Mouse (Mus musculus) hindbrain, embryonic 12.5 days (tissue): ENCODE measurements at regions not wholly inside any gene's neighbourhood (a gene's known extent, or its start where the extent isn't known, plus 50 kb on each side); places are given as distances from the start of the nearest gene placed in this dataset.

Source experiments
- ATAC-seq: fragments of 200-750 bp; cut with Nextera tagmentation; 2 replicates; pipeline ENCODE4 v1.8.0; 2017; ENCODE audit warnings: moderate TSS enrichment; ENCODE audit not compliant: low FRiP score
- H3K27ac ChIP-seq: fragments of 300-500 bp; sonication (generic); 2 replicates; pipeline ENCODE4 v1.5.1; 2016; ENCODE audit warnings: mild to moderate bottlenecking
- H3K27me3 ChIP-seq: fragments of 300-500 bp; sonication (generic); 2 replicates; pipeline ENCODE4 v1.6.1; 2016; ENCODE audit warnings: mild to moderate bottlenecking
- H3K36me3 ChIP-seq: fragments of 300-500 bp; sonication (generic); 2 replicates; pipeline ENCODE4 v1.6.1; 2016; ENCODE audit warnings: mild to moderate bottlenecking
- H3K4me1 ChIP-seq: fragments of 300-500 bp; sonication (generic); 2 replicates; pipeline ENCODE4 v1.6.1; 2016
- H3K4me2 ChIP-seq: fragments of 300-500 bp; sonication (generic); replicated peaks from 2 replicates; pipeline ENCODE4 v1.6.1; 2016; ENCODE audit warnings: mild to moderate bottlenecking
- H3K4me3 ChIP-seq: fragments of 300-500 bp; sonication (generic); 2 replicates; pipeline ENCODE4 v1.5.1; 2016; ENCODE audit warnings: mild to moderate bottlenecking
- H3K9ac ChIP-seq: fragments of 300-500 bp; sonication (generic); 2 replicates; pipeline ENCODE4 v1.6.1; 2016; ENCODE audit warnings: mild to moderate bottlenecking, moderate library complexity
- H3K9me3 ChIP-seq: fragments of 300-500 bp; sonication (generic); replicated peaks from 2 replicates; pipeline ENCODE4 v1.6.1; 2016; ENCODE audit warnings: mild to moderate bottlenecking
- WGBS: fragments of 180-500 bp; shearing (Covaris S2); methylation state at CpG from one replicate; pipeline ENCODE4 v1.1.7; 2016; 5-methylcytosine and 5-hydroxymethylcytosine counted together

- Histone ChIP-seq H3K36me3 (no peaks in the 10 kb centered on the region), H3K27ac (no peak overlapping the region), H3K4me3 (no peak overlapping the region), H3K27me3 (no peaks in the 10 kb centered on the region), H3K4me2 (no peak overlapping the region), H3K9me3 (no peaks in the 10 kb centered on the region), H3K4me1 (no peaks in the 10 kb centered on the region), H3K9ac (no peak overlapping the region)
- no peak for ATAC-seq
- 84% methylated on average over 8 of the region's 8 CpGs for WGBS
Observed at GRCm38 (mm10) chr9:69705942-69706341, 54.8 kb downstream of the Foxb1 start.

- Histone ChIP-seq H3K27me3 (no peaks in the 10 kb centered on the region), H3K4me1 (no peaks in the 10 kb centered on the region), H3K9ac (no peak overlapping the region), H3K4me3 (no peak overlapping the region), H3K4me2 (no peak overlapping the region), H3K9me3 (no peaks in the 10 kb centered on the region), H3K27ac (no peak overlapping the region), H3K36me3 (no peaks in the 10 kb centered on the region)
- WGBS = 82% methylated on average over 4 of the region's 4 CpGs
- no peak for ATAC-seq
Observed at GRCm38 (mm10) chr9:69705071-69705470, 55.7 kb downstream of the Foxb1 start.

- no peaks in the 10 kb centered on the region for H3K4me1 ChIP-seq
- no peak overlapping the region for H3K4me3 ChIP-seq
- no peaks in the 10 kb centered on the region for H3K36me3 ChIP-seq
- no peak for ATAC-seq
- no peaks in the 10 kb centered on the region for H3K9me3 ChIP-seq
- H3K9ac ChIP-seq = no peak overlapping the region
- 75% methylated on average over 7 of the region's 7 CpGs for WGBS
- H3K4me2 ChIP-seq = no peak overlapping the region
- no peaks in the 10 kb centered on the region for H3K27me3 ChIP-seq
- no peak overlapping the region for H3K27ac ChIP-seq
Observed at GRCm38 (mm10) chr9:69703731-69704130, 57.0 kb downstream of the Foxb1 start.

GRCm38 (mm10) chr9:69702156-69702928 is 58.4 kb downstream of the Foxb1 start:
- Histone ChIP-seq H3K9ac (no peak overlapping the region), H3K4me3 (no peak overlapping the region), H3K27me3 (no peaks in the 10 kb centered on the region), H3K9me3 (no peaks in the 10 kb centered on the region), H3K4me1 (no peaks in the 10 kb centered on the region), H3K27ac (no peak overlapping the region), H3K4me2 (no peak overlapping the region), H3K36me3 (no peaks in the 10 kb centered on the region)
- no peak for ATAC-seq
- WGBS = 83% methylated on average over 8 of the region's 8 CpGs

- H3K9ac ChIP-seq = no peak overlapping the region
- H3K27me3 ChIP-seq = no peaks in the 10 kb centered on the region
- H3K4me2 ChIP-seq = no peak overlapping the region
- WGBS = 69% methylated on average over 9 of the region's 9 CpGs
- no peak overlapping the region for H3K4me3 ChIP-seq
- no peaks in the 10 kb centered on the region for H3K9me3 ChIP-seq
- H3K36me3 ChIP-seq = no peaks in the 10 kb centered on the region
- H3K4me1 ChIP-seq = no peaks in the 10 kb centered on the region
- H3K27ac ChIP-seq = no peak overlapping the region
- no peak for ATAC-seq
Observed at GRCm38 (mm10) chr9:69700696-69701095, 60.0 kb downstream of the Foxb1 start.

- WGBS = 93% methylated on average over 3 of the region's 3 CpGs
- no peak overlapping the region for H3K4me3 ChIP-seq
- no peaks in the 10 kb centered on the region for H3K9me3 ChIP-seq
- H3K36me3 ChIP-seq = no peaks in the 10 kb centered on the region
- peaks cover 8% of the 10 kb centered on the region; the same call in 1 of the 2 replicates for H3K4me1 ChIP-seq
- no peak overlapping the region for H3K9ac ChIP-seq
- no peak for ATAC-seq
- no peak overlapping the region for H3K27ac ChIP-seq
- no peaks in the 10 kb centered on the region for H3K27me3 ChIP-seq
- no peak overlapping the region for H3K4me2 ChIP-seq
Observed at GRCm38 (mm10) chr9:69691756-69692155, 69.0 kb downstream of the Foxb1 start.

GRCm38 (mm10) chr9:69687349-69688123 is 73.2 kb downstream of the Foxb1 start:
- H3K9me3 ChIP-seq = no peaks in the 10 kb centered on the region
- no peak overlapping the region for H3K9ac ChIP-seq
- peaks cover 9% of the 10 kb centered on the region; the same call in 1 of the 2 replicates for H3K4me1 ChIP-seq
- peak overlapping the region; percentile 35; the same call in 1 of the 2 replicates for H3K27ac ChIP-seq
- ATAC-seq = no peak
- H3K36me3 ChIP-seq = no peaks in the 10 kb centered on the region
- WGBS = 32% methylated on average over 12 of the region's 12 CpGs
- no peak overlapping the region for H3K4me2 ChIP-seq
- H3K4me3 ChIP-seq = no peak overlapping the region
- peaks cover 4% of the 10 kb centered on the region; the same call in 1 of the 2 replicates for H3K27me3 ChIP-seq

GRCm38 (mm10) chr9:69686766-69687165 is 74.0 kb downstream of the Foxb1 start:
- no peak overlapping the region for H3K4me2 ChIP-seq
- H3K27me3 ChIP-seq = peaks cover 7% of the 10 kb centered on the region; the same call in 1 of the 2 replicates
- no peak for ATAC-seq
- no peak overlapping the region for H3K27ac ChIP-seq
- WGBS = 80% methylated on average over 4 of the region's 4 CpGs
- no peak overlapping the region for H3K4me3 ChIP-seq
- H3K9me3 ChIP-seq = no peaks in the 10 kb centered on the region
- no peak overlapping the region for H3K9ac ChIP-seq
- peaks cover 11% of the 10 kb centered on the region; the same call in 1 of the 2 replicates for H3K4me1 ChIP-seq
- H3K36me3 ChIP-seq = no peaks in the 10 kb centered on the region

- H3K27me3 ChIP-seq = peaks cover 7% of the 10 kb centered on the region; the same call in 1 of the 2 replicates
- no peak overlapping the region for H3K4me2 ChIP-seq
- H3K36me3 ChIP-seq = no peaks in the 10 kb centered on the region
- ATAC-seq = no peak
- H3K27ac ChIP-seq = no peak overlapping the region
- WGBS = 65% methylated on average over 4 of the region's 4 CpGs
- H3K9ac ChIP-seq = no peak overlapping the region
- peaks cover 16% of the 10 kb centered on the region; the same call in 1 of the 2 replicates for H3K4me1 ChIP-seq
- H3K4me3 ChIP-seq = no peak overlapping the region
- H3K9me3 ChIP-seq = no peaks in the 10 kb centered on the region
Observed at GRCm38 (mm10) chr9:69685630-69686029, 75.1 kb downstream of the Foxb1 start.

- H3K4me3 ChIP-seq = no peak overlapping the region
- 13% methylated on average over 9 of the region's 9 CpGs for WGBS
- no peak overlapping the region for H3K9ac ChIP-seq
- ATAC-seq = no peak
- peaks cover 7% of the 10 kb centered on the region; the same call in 1 of the 2 replicates for H3K27me3 ChIP-seq
- peaks cover 7% of the 10 kb centered on the region; the same call in 1 of the 2 replicates for H3K4me1 ChIP-seq
- H3K36me3 ChIP-seq = no peaks in the 10 kb centered on the region
- H3K27ac ChIP-seq = no peak overlapping the region
- no peak overlapping the region for H3K4me2 ChIP-seq
- H3K9me3 ChIP-seq = no peaks in the 10 kb centered on the region
Observed at GRCm38 (mm10) chr9:69681372-69682213, 79.1 kb downstream of the Foxb1 start.

- Histone ChIP-seq H3K9ac (no peak overlapping the region), H3K27me3 (peaks cover 9% of the 10 kb centered on the region), H3K9me3 (no peaks in the 10 kb centered on the region), H3K4me1 (peaks cover 7% of the 10 kb centered on the region; the same call in 1 of the 2 replicates), H3K4me2 (no peak overlapping the region), H3K4me3 (no peak overlapping the region), H3K36me3 (no peaks in the 10 kb centered on the region), H3K27ac (no peak overlapping the region)
- 91% methylated on average over 1 of the region's 1 CpGs for WGBS
- ATAC-seq = no peak
Observed at GRCm38 (mm10) chr9:69678634-69679033, 82.1 kb downstream of the Foxb1 start.
